Mouse (Mus musculus): ENCODE measurements around the gene Acot6. TPM values are rescaled to one million over a fixed set of nuclear protein-coding genes. Genes with fewer than 3 reads are reported as not detected.

The Acot6 gene
- total and polyA plus RNA-seq, 3 experiments, result 0.08 TPM; not detected in 2

- Histone ChIP-seq H3K27ac (ENCODE audit: insufficient read depth, low read depth) (no peak overlapping the region), H3K9ac (ENCODE audit: insufficient read depth, low read depth) (no peak overlapping the region), H3K4me3 (replicated peaks in 1 of 3; ENCODE audit: low read depth in 2 of 3, low read length in 2 of 3, poor library complexity in 1 of 3) (no peak overlapping the region), H3K4me2 (ENCODE audit: insufficient read depth, low read depth, poor library complexity, severe bottlenecking) (no peak overlapping the region), H3K9me3 (replicated peaks; ENCODE audit: low read length) (no peaks in the 10 kb centered on the region), H3K4me1 (ENCODE audit: control insufficient read depth in 1 of 2, insufficient read depth in 2 of 2) (no peaks in the 10 kb centered on the region), H3K36me3 (replicated peaks in 1 of 2; ENCODE audit: control insufficient read depth in 1 of 2, insufficient read depth in 1 of 2, low read length in 1 of 2) (peaks cover 27 to 77% of the 10 kb centered on the region in 2 experiments), H3K79me2 (replicated peaks; ENCODE audit: control insufficient read depth, extremely low read depth, insufficient read depth, poor library complexity, severe bottlenecking) (no peaks in the 10 kb centered on the region), H3K27me3 (replicated peaks) (no peaks in the 10 kb centered on the region)
- in situ Hi-C loops (cut with MboI; ENCODE audit: low pct_ligation_motif_present, low pct_unique_long_range_greater_than_20kb, low sequenced_read_pairs), result no loop called here
- dilution Hi-C loops (cut with MboI; ENCODE audit: extremely low pct_ligation_motif_present, extremely low pct_unique_long_range_greater_than_20kb, low sequenced_read_pairs), result no loop called here
- TF ChIP-seq RAD21 (IDR thresholded peaks at IDR 0.05; ENCODE audit: low read depth, low read length) (no peak), CTCF (conservative IDR thresholded peaks at IDR 0.05 in 1 of 2, IDR thresholded peaks at IDR 0.05 in 1 of 2; ENCODE audit: low read depth in 2 of 2, low read length in 2 of 2) (no peak), PAX5 (IDR thresholded peaks at IDR 0.05; ENCODE audit: low read length) (no peak), RCOR1 (conservative IDR thresholded peaks at IDR 0.05; ENCODE audit: low read depth, low read length) (no peak), SIN3A (IDR thresholded peaks at IDR 0.05; ENCODE audit: low read length) (no peak), IRF4 (IDR thresholded peaks at IDR 0.05; ENCODE audit: low read depth, low read length) (no peak), ZC3H11A (IDR thresholded peaks at IDR 0.05; ENCODE audit: low read depth, low read length) (no peak), ELF1 (IDR thresholded peaks at IDR 0.05; ENCODE audit: low read depth, low read length) (no peak), HCFC1 (IDR thresholded peaks at IDR 0.05; ENCODE audit: low read depth, low read length) (no peak), USF2 (conservative IDR thresholded peaks at IDR 0.05; ENCODE audit: low read depth, low read length) (no peak), CHD2 (IDR thresholded peaks at IDR 0.05; ENCODE audit: low read length) (no peak), MAFK (IDR thresholded peaks at IDR 0.05; ENCODE audit: insufficient replicate concordance, low read length) (no peak), TBP (conservative IDR thresholded peaks at IDR 0.05; ENCODE audit: low read depth, low read length) (no peak), NRF1 (IDR thresholded peaks at IDR 0.05; ENCODE audit: low read depth, low read length) (no peak), EP300 (IDR thresholded peaks at IDR 0.05; ENCODE audit: low read length) (no peak)
- no peak for DNase-seq (ENCODE audit: extremely low read depth)
These were observed 48.2 kb downstream of the Acot6 start for GRCm38 (mm10) chr12:84148622-84149012.

- Histone ChIP-seq H3K4me1 (ENCODE audit: control insufficient read depth in 1 of 2, insufficient read depth in 2 of 2) (no peaks in the 10 kb centered on the region), H3K36me3 (replicated peaks in 1 of 2; ENCODE audit: control insufficient read depth in 1 of 2, insufficient read depth in 1 of 2, low read length in 1 of 2) (peaks cover 32 to 81% of the 10 kb centered on the region in 2 experiments), H3K4me2 (ENCODE audit: insufficient read depth, low read depth, poor library complexity, severe bottlenecking) (no peak overlapping the region), H3K9me3 (replicated peaks; ENCODE audit: low read length) (no peaks in the 10 kb centered on the region), H3K27ac (ENCODE audit: insufficient read depth, low read depth) (no peak overlapping the region), H3K27me3 (replicated peaks) (no peaks in the 10 kb centered on the region), H3K9ac (ENCODE audit: insufficient read depth, low read depth) (no peak overlapping the region), H3K79me2 (replicated peaks; ENCODE audit: control insufficient read depth, extremely low read depth, insufficient read depth, poor library complexity, severe bottlenecking) (no peaks in the 10 kb centered on the region), H3K4me3 (replicated peaks in 1 of 3; ENCODE audit: low read depth in 2 of 3, low read length in 2 of 3, poor library complexity in 1 of 3) (no peak overlapping the region)
- TF ChIP-seq USF1 (IDR thresholded peaks at IDR 0.05; ENCODE audit: low read depth, low read length) (no peak), RAD21 (IDR thresholded peaks at IDR 0.05; ENCODE audit: low read depth, low read length) (no peak), NRF1 (IDR thresholded peaks at IDR 0.05; ENCODE audit: low read depth, low read length) (no peak), HCFC1 (IDR thresholded peaks at IDR 0.05; ENCODE audit: low read depth, low read length) (no peak), MAX (IDR thresholded peaks at IDR 0.05; ENCODE audit: low read length) (no peak), ZNF384 (IDR thresholded peaks at IDR 0.05; ENCODE audit: low read depth, low read length) (no peak), TBP (conservative IDR thresholded peaks at IDR 0.05; ENCODE audit: low read depth, low read length) (no peak), IRF4 (IDR thresholded peaks at IDR 0.05; ENCODE audit: low read depth, low read length) (no peak), POLR2AphosphoS2 (IDR thresholded peaks at IDR 0.05; ENCODE audit: low read depth, low read length) (no peak), BHLHE40 (IDR thresholded peaks at IDR 0.05; ENCODE audit: low read depth, low read length) (no peak), MAZ (IDR thresholded peaks at IDR 0.05; ENCODE audit: low read depth, low read length) (no peak), ETS1 (conservative IDR thresholded peaks at IDR 0.05; ENCODE audit: low read depth, low read length) (no peak), MYC (IDR thresholded peaks at IDR 0.05; ENCODE audit: low read depth, low read length) (no peak), CHD2 (IDR thresholded peaks at IDR 0.05; ENCODE audit: low read length) (no peak)
- dilution Hi-C loops (cut with MboI; ENCODE audit: extremely low pct_ligation_motif_present, extremely low pct_unique_long_range_greater_than_20kb, low sequenced_read_pairs) (no loop called here), in situ Hi-C loops (cut with MboI; ENCODE audit: low pct_ligation_motif_present, low pct_unique_long_range_greater_than_20kb, low sequenced_read_pairs) (no loop called here)
- no peak for DNase-seq (ENCODE audit: extremely low read depth)
These were observed 49.5 kb downstream of the Acot6 start for GRCm38 (mm10) chr12:84149971-84150370.

Data from CH12.LX (cell line).